Mouse (Mus musculus): Measurements from ENCODE around the gene Dusp12.

- TF ChIP-seq CTCF (IDR thresholded peaks at IDR 0.05; ENCODE audit: low read depth, low read length) (no peak), EP300 (IDR thresholded peaks at IDR 0.05; ENCODE audit: insufficient read depth, low read depth, low read length) (peak; percentile 65), POLR2A (IDR thresholded peaks at IDR 0.05; ENCODE audit: insufficient read depth, low read length) (no peak)
Measured at GRCm38 (mm10) chr1:170894603-170895602, 9.6 kb upstream of the Dusp12 start.
